Mouse (Mus musculus) adrenal gland (tissue): Measurements from ENCODE around the gene Ppp1cc.
"Not testable (repeated sequence)": the region's sequence is repeated elsewhere in the genome, so short reads cannot be mapped to it uniquely, and the experiment has no call there.

Experiments used
- intact Hi-C: fragments of 180-260 bp; cut with DNase I; formaldehyde crosslinking; loops from one replicate; pipeline ENCODE4 v1.15.1; 2025

Ppp1cc gene

DNA sequence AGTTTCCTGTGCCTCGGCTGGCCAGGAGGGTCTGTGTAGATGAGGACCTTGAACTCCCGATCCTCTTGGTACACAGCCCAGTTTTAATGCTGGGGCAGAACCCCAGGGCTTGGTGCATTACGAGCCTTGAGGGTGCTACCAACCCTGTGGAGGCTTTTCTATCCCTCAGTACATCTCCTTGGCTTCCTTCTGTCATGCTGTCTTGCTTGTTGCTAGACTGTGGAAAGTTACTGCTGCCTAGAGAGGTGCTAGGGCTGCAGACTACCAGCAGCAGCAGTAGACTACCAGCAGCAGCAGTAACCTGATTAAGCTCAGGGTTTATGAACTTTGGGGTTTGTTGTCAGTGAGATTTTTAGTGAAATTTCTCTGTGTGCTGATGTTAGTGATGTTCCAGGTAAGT is 5.9 kb downstream of the Ppp1cc start:
- intact Hi-C loops = no loop called here

DNA sequence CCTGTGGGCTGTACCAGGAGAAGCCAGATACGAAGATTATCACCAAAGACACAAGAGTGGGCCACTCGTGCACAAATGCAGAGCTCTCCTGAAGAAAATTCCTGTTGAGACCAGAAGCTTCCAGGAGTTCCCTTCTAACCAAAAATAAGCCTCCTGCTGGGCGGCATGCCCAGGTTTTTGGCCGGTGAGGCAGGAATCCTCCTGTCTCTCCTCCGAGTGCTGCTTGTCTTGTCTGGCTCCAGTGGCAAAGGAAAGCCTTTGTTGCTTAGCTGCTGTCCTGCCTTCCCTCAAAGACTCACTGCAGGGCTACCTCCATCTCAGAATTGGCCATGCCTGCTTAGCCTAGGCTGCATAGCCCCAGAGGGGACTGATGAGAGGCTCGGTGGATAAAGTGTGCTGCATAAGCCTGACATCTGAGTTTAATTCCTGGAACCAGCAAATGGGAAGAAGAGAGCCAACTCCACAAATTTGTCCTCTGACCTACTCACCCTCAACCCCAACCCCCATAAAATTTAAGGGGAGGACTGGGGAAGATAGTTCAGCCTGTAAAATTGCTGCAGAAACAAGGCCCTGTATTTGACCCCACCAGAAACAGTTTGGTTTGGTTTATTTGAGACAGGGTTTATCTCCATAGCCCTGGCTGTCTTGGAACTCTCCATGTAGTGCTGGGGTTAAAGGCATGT is 7.3 kb downstream of the Ppp1cc start:
- intact Hi-C loops = no loop called here

DNA sequence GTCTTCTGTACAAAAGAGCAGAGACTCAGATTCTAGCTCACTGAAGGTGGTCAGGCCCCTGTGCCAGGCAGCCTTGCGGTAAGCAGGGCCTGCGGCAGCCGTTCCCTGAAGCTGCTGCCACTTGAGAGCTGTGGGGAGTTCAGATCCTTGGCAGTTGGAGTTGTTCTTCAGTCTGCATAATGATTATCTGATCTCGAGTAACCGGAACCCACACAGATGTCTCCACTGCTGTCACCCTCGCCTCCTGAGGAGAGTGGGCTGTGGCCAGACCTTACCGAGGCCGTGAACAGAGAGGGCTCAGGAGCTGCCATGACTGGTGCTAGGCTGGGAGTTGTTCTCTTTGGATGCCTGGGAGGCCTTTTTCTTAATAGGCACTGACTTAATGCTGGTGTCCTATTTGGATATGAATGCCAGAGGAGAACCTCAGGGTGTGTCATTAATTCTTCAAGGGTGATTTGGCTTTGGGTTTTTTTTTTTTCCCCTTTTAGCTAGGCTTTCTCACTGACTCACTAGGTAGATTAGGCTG is 8.6 kb downstream of the Ppp1cc start:
- intact Hi-C loops = no loop called here

DNA sequence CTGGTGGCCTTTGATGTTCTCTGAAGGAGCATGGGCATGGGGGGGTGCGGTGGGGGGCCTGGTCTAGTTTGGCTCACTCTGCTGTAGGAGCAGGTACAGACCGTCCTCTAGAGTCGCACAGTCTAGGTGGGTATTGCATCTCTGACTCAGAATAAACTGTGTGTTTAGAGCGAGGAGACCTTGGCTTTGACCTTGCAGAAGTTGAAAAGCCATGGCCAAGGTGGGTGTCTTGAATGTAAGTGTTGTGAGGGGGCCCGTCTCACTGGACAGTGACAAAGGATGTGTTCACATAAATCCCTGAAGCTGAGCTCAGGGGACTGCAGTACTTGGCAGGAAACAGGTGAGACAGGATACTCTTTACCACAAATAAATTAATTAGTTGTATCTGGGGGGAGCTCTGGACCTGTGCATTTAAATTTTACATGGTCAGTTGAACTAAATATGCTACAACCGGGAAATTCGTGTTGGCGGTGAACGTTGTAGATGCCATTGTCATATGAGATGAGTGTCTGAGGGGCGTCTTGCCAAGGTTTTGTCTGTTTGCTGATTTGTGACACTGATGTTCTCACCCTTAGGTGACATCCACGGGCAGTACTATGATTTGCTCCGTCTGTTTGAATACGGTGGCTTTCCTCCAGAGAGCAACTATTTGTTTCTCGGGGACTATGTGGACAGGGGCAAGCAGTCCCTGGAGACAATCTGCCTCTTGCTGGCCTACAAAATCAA is 10.4 kb downstream of the Ppp1cc start:
- intact Hi-C loops = no loop called here

DNA sequence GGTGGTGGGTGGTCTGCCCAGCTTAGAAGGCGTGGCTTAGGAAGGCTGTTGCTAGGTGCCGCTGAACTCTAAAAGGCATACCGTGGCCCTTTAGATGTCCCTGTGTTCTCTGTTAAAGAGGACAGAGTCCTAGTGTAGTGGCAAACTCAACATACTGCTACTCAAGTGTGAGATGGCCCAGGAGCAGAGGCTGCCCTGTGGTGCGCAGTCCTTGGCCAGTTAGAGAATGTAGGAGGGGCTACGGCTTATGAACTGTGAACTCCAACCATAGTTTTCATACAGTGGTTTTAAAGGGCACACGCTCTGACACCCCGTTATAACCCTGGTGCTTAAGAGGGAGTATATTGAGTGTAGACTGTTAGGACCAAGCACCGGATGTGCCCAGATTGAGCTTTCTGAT is 13.0 kb downstream of the Ppp1cc start:
- intact Hi-C loops = no loop called here

DNA sequence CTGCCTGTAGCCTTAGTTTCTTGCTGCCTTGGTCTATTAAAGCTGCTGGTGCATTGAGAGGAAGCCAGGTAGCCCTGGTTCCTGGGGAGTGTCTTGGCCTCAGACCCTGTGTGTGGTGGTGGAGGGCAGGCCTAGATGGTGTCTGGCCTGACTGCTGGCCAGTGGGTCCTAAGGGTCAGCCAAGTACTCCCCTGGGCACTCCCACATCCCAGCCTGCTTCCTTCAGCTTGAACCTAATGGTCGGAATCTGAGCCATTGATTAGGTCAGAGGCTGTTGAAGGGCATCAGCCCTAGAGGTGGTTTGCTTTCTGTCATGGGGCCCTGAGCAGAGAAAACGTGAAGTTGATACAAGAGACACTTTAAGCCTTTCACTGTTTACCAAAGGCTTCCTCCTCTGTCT is 17.3 kb downstream of the Ppp1cc start:
- intact Hi-C loops = no loop called here

DNA sequence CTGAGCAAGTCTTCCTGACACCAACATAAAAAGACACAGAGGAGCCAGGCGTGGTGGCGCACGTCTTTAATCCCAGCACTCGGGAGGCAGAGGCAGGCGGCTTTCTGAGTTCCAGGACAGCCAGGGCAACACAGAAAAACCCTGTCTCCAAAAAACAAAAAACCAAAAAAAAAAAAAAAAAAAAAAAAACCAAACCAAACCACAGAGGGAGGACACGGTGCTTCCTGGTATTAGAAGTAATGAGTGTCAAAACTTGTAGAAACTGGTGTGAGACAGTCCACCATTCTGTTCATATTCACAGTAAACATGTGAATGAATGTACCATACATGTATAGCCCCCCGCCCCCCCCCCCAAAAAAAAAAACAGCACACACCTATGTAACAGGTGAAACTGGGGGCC is 17.9 kb downstream of the Ppp1cc start:
- intact Hi-C loops = loop anchor here (2.0 kb wide), 1 partner anchor 47 kb away; no protein-coding TSS in a partner anchor

DNA sequence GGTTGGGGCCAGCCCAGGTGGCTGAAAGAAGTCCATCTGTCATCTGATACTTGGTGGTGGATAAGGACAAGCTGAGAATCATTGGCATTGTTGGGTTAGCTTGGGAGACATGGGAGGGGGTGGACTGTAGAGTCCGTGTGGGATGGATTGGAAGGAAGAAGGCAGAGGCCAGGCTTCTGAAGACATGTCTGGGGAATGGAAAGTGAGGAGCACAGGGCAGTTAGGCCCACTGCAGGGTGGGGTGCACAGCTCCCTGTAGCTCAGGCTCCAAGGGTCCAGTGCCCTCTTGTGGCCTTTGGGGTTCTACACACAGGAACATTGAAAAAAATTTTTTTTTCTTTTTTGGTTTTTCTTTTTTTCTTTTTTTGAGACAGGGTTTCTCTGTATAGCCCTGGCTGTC is 18.3 kb downstream of the Ppp1cc start:
- intact Hi-C loops = loop anchor here (2.0 kb wide), 1 partner anchor 48 kb away; no protein-coding TSS in a partner anchor

DNA sequence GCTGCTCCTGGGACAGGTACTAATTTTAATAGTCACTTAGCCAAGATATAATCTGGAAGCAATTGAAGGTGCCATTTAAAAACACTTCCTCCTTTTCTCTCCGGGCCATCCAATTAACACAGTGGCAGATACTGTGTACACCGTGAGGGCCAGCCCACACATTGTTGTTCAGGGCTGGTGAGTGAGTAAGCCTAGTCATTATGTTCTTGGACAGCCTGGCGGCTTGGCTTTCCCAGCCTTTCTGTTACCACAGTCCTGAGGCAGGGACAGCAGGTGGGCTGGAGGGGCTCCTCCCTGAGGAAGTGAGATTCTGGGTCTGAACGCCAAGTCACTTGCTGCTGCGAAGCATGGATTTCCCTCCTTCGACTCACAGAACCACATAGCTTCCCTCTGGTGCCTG is 21.6 kb downstream of the Ppp1cc start:
- intact Hi-C loops = no loop called here

DNA sequence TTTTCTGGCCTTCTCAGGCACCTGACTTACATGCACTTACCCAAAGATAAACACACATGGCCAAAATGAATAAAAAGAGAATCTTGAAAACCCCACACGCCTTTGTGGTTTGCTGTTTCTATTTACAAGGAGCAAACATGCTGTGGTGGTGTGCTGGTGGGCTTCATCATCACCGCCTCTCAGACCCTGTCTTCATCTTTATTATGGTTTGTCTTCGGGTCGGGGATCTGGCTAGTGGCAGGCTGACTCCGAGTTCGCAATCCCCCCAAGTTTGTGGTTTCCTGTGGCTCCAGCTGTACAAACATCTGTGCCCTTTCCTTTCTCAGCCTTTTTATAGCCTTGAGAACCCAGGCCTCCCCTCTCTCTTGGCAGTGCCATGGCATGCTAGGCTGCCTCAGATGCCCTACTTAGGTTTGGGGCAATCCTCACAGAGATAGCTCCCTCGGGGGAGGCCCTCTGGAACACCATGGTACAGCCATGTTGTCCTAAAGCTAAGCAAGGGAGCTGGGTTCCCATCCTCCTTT is 26.3 kb downstream of the Ppp1cc start:
- intact Hi-C loops = no loop called here

DNA sequence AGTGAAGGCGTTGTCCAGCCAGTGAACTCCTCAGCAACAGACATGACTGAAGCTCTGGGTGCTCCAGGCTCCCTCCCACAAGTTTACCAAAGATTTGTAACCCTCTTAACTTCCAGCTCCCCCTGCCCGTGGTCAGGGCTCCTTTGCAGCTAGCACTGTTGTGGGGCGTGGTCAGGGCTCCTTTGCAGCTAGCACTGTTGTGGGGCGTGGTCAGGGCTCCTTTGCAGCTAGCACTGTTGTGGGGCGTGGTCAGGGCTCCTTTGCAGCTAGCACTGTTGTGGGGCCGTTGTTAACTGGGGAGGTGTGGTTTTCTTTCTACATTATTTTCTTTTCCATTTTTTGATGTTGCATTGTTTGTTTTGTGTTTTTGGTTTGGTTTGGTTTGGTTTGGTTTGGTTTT is 26.8 kb downstream of the Ppp1cc start:
- intact Hi-C loops = not testable (repeated sequence)

DNA sequence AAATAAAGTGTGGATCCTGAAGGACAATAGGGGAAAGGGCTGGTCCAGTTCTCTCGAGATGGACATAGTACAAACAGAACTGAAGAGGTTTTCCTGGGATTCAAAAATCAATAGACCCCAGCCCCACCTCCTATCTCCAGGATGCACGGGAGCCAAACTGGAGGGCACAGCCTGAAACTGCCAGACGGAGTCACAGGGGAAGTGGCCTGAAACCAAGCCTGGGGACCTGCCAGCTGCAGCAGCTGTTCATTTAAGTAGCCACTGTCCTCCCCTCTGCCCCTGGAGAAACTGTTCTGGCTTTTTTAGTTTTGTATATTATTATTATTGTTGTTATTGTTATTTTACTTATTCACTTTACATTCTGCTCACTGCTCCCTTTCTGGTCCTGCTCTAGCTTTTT is 31.0 kb downstream of the Ppp1cc start:
- intact Hi-C loops = no loop called here

DNA sequence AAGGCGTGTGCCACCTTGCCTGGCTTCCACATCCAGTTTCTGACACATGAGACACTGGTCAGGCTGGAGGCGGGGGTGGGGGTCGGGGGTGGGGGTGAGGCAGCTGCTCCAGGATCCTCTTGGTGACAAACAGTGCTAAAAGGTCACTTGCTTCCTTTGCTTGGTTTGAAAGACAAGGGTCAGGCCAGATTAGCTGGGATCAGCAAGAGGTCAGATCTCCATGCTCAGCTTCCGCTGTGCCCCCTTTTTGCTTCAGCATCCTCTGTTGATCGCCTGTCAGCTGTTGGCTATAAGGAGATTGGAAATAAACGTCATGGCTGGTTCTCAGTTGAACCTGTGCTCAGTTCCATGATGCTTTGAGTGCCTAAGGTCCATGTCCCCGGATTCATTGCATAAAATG is 32.4 kb downstream of the Ppp1cc start:
- intact Hi-C loops = no loop called here

DNA sequence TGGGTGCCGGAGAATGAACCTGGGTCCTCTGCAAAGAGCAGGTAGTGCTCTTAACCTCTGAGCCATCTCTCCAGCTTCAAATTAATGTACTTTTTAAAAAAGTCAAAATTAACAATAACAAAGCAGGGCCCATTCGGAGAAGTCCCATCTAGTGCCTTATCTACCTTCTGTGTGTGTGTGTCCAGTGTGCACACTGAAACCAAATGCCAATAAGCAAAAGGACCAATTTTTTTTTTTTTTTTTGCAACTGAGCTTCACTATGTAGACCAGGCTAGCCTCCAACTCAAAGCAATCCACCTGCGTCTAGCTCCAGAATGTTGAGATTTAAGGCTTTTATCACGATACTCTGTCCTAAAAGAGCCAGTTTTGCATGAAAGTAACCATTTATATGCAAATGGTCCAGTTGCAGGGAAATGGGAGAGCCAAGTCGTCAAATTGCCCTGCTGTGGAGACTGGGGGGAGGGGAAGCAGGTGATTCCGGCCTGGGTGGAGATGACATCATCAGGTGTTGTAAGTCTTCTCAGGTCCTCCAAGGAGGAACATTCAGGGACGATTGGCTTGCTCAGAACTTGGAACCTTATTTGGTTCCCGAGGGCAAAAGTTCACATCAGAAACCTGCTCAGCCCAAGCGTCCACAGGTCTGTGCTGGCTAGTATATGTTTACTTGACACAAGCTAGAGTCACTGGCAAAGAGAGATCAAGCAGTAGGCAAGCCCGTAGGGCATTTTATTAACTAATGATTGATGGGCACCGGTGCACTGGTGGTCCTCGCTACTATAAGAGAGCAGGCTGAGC is 33.4 kb downstream of the Ppp1cc start:
- intact Hi-C loops = no loop called here

DNA sequence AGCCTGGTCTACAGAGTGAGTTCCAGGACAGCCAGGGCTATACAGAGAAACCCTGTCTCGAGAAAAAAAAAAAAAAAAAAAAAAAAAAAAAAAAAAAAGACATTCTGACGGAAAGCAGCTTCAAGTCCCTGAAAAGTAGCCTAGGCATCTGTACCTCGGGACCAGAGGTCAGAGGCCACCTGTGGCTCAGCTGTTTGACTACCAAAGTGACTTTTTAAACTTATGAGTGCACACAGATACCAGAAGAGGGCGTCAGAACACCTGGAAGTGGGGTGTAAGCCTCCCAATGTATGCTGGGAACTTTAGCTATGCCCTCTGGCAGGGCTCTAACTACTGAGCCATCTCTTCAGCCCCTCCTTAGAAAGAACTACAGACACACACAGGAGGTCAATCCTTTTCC is 34.3 kb downstream of the Ppp1cc start:
- intact Hi-C loops = no loop called here

DNA sequence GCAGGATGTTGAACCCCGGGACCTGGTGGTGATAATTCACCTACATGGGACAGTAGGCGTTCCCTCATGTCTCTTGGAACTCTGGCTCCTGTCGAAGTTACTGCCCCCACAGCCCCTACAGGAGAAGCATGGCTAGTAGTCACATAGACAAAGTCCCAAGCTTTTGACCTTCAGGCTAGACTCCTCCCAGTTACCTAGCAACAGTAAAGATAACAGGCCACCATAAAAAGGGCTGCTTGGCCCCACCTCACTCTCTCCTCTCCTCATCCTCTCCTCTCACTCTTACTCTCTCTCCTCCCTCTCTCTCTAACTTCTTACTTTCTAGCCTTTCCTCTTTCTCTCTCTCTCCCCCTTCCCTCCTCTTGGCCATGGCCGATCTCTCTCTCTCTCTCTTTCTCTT is 42.8 kb downstream of the Ppp1cc start:
- intact Hi-C loops = no loop called here

DNA sequence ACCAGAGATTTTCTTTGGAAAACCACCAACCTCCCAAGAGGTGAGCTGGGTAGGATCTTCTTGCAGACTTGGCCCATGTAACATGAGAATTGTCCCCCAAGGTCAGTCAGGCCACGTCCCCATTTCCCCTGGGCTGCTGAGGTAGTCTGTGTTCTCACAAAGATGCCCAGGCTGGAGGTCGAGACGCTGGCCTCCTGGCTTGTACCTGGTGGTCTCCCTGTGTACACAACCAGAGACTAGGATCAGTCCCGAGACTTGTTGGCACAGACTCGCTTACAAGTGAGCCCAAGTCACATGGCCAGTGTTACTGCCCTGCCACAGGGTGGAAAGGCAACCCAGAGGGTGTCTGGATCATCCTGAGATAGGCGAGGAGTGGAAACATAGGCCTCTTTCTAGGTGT is 43.8 kb downstream of the Ppp1cc start:
- intact Hi-C loops = no loop called here

DNA sequence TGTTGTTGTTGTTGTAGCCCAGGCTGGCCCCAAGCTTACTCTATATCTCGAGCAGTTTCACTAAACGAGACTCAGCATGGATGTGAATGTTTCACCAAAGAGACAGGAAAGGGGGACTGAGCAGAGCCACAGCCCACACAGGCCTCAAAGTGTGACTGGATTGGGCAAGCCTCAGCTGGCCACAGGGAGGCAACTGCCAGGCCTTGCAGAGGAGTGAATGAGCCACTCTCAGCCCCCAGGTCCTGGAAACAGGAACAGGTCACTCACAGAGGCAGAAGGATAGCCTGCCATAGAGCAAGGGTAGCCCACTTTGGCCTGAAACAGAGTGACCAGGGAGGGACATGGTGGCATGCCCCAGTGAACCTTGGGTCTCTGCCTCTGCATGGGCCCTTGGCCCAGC is 46.1 kb downstream of the Ppp1cc start:
- intact Hi-C loops = no loop called here

DNA sequence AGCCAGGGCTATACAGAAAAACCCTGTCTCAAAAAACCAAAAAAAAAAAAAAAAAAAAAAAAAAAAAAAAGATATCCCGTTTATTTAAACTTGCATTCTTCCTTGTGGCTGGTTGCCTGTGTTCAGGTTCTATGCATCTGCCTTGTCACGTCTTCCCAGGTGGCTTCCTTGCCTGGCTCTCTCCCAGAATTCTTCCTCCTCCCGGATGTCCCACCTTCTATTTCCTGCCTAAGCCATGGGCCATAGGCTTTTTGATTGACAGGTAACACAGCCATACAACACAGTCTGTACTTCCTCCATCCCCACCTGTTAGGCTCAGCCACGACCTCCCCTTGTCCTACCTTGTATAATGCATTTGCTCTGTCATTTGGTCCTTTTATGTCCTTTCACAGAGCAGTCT is 48.4 kb downstream of the Ppp1cc start, which contains the start of gene Hvcn1:
TSS of gene Hvcn1 (plus strand) at position 330 of the 400 bp plus-strand sequence.
- intact Hi-C loops = no loop called here

DNA sequence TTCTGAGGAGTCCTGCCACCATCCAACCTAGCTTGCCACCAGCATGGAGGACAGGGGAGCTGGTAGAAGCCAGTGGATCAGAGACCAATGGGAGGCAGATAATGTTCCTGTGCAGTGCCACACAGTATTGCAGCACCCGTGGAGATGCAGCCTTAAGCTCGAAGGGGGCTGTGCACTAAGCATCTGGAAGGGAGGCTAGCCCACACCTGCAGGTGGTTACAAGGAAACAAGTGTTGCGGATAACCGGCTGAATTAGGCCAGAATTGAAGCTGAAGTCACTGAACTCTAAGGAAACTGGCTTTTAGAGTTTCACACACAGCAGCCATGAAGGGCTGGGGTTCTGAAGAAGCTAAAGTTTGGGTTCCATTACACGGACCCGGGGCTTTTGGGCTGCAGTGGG is 50.8 kb downstream of the Ppp1cc start:
- intact Hi-C loops = no loop called here

DNA sequence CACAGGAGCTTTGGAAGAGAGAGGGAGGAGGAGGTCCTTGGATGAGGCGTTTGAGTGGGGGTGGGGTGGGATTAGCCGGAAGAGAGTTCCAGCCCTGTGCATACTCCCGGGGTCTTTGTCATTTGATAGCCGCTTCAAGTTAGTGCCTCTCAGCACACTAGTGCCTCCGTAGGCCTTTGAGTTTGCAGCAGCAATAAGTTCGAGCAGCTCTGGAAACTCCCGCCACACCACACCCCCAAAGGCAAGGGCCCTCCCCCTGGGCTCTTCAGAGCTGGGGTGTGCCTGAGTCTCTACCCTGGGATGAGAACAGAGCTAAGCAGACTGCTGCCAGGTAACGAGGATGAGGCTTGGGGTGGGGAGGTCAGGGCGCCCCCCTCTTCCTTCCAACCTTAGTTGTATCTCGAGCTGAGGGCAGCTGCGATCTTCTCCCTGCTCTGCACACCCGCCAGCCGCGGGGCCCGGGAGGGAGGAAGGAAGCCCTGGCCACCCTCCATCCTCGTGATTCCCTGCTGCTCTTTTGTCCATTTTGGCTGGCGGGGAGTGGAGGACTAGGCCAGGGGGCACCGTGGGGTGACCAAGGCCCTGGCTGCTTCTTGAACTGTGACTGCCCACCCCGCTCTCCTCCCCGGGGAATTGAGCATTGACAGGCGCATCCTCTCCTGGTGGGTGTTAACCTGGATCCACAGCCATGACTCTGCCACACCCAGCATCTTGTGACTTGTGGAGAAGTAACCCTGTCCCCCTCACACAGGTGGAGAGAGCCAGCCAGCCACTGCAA is 51.7 kb downstream of the Ppp1cc start:
- intact Hi-C loops = no loop called here
